Mouse (Mus musculus): Measurements from ENCODE around the gene Mrpl37.

DNA sequence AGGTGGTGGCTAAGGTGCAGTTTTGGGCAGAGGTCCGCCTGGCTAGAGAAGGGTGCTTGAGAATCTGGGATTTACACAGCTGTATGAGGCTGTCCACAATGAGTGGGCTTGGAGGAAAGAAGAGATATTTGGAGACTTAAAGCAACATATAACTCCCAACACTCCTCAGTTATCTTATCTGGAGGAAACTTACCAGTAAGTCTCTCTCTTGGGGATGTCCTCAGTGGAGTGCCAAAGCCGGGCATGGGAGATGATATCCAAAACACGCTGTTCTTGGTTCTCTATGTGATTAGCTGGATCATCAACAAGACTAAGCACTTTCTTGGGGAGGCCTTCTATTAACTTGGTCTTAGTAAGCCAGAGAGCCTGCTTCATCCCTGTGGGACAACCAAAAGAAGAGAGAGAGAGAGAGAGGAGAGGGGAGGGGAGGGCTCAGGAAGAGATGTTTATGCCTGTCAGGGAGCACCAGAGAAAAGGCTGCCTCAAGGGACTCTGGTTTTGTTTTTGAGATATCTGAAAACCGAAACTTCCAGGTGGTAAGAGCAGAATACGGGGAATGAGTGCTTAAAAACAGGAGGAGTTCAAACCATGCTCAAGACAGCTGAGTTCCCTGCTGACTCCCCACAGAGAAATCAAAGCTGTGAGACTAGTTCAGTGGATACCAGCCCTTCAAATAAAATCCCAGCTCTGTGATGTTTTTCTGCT, 2.1 kb downstream of the Mrpl37 start:
- TF ChIP-seq CTCF (IDR thresholded peaks at IDR 0.05; ENCODE audit: low read depth) (no peak), EP300 (IDR thresholded peaks at IDR 0.05; ENCODE audit: low read depth) (no peak)
